Mouse (Mus musculus) bone marrow macrophage, adult 2 months (primary cell): ENCODE data around the gene Irx6. TPM values are rescaled to one million over a fixed set of nuclear protein-coding genes. Genes with fewer than 3 reads are reported as not detected.

Experiments used
- H3K27ac ChIP-seq: 2 replicates; pipeline ENCODE4 v1.5.1; 2012; ENCODE audit warnings: low read depth, low read length; ENCODE audit not compliant: insufficient read depth
- H3K4me1 ChIP-seq: 2 replicates; pipeline ENCODE4 v1.6.1; 2012; ENCODE audit warnings: low read length; ENCODE audit not compliant: control insufficient read depth, insufficient read depth
- H3K4me3 ChIP-seq: 2 replicates; pipeline ENCODE4 v1.5.1; 2012; ENCODE audit warnings: mild to moderate bottlenecking, low read length, moderate library complexity; ENCODE audit not compliant: insufficient read depth
- CTCF ChIP-seq: IDR thresholded peaks from 2 replicates; pipeline ENCODE4 v1.5.1; 2012; ENCODE audit warnings: low read depth, mild to moderate bottlenecking, low read length, moderate library complexity
- POLR2A ChIP-seq: IDR thresholded peaks from 2 replicates; pipeline ENCODE4 v1.6.1; 2012; ENCODE audit warnings: mild to moderate bottlenecking, low read depth, low read length, borderline replicate concordance
- polyA plus RNA-seq: library from polyadenylated mRNA; stranded (reverse); fragments of >200 nt; gene quantifications from 2 replicates; pipeline ENCODE4 v1.2.4, GENCODE M21; 2012; ENCODE audit not compliant: missing spikeins, insufficient read depth, insufficient read length

The Irx6 gene
- polyA plus RNA-seq: not detected in 2 replicates

GRCm38 (mm10) chr8:92674244-92675128 is at the start of gene Irx6:
Gene Irx6 (plus strand): TSS chr8:92674288.
- TF ChIP-seq POLR2A (no peak), CTCF (no peak)
- Histone ChIP-seq H3K27ac (no peak within 1 kb of the TSS), H3K4me3 (no peak within 1 kb of the TSS), H3K4me1 (no peaks in the 10 kb centered on the region)

- H3K27ac ChIP-seq: no peak overlapping the region
- TF ChIP-seq CTCF: no peak
- no peak for TF ChIP-seq POLR2A
- no peak overlapping the region for H3K4me3 ChIP-seq
- H3K4me1 ChIP-seq: no peaks in the 10 kb centered on the region
These were observed 45.1 kb upstream of the Irx6 start for GRCm38 (mm10) chr8:92628711-92629650.

GRCm38 (mm10) chr8:92633199-92633598 is 40.9 kb upstream of the Irx6 start:
- TF ChIP-seq POLR2A (no peak), CTCF (no peak)
- Histone ChIP-seq H3K4me1 (no peaks in the 10 kb centered on the region), H3K27ac (no peak overlapping the region), H3K4me3 (no peak overlapping the region)

- no peak overlapping the region for H3K27ac ChIP-seq
- TF ChIP-seq POLR2A (no peak), CTCF (no peak)
- no peak overlapping the region for H3K4me3 ChIP-seq
- H3K4me1 ChIP-seq: no peaks in the 10 kb centered on the region
These were observed 33.3 kb upstream of the Irx6 start for GRCm38 (mm10) chr8:92640820-92641219.

- Histone ChIP-seq H3K4me3 (no peak overlapping the region), H3K4me1 (no peaks in the 10 kb centered on the region), H3K27ac (no peak overlapping the region)
- TF ChIP-seq CTCF (no peak), POLR2A (no peak)
These were observed 27.5 kb upstream of the Irx6 start for GRCm38 (mm10) chr8:92646637-92647036.

GRCm38 (mm10) chr8:92664207-92664606 is 9.9 kb upstream of the Irx6 start:
- TF ChIP-seq CTCF (no peak), POLR2A (no peak)
- Histone ChIP-seq H3K27ac (no peak overlapping the region), H3K4me1 (no peaks in the 10 kb centered on the region), H3K4me3 (no peak overlapping the region)

GRCm38 (mm10) chr8:92670236-92670635 is 3.9 kb upstream of the Irx6 start:
- Histone ChIP-seq H3K27ac (no peak overlapping the region), H3K4me1 (no peaks in the 10 kb centered on the region), H3K4me3 (no peak overlapping the region)
- TF ChIP-seq CTCF: no peak
- no peak for TF ChIP-seq POLR2A

GRCm38 (mm10) chr8:92670656-92671195 is 3.4 kb upstream of the Irx6 start:
- no peaks in the 10 kb centered on the region for H3K4me1 ChIP-seq
- H3K4me3 ChIP-seq: no peak overlapping the region
- H3K27ac ChIP-seq: no peak overlapping the region
- TF ChIP-seq CTCF (no peak), POLR2A (no peak)

- no peak for TF ChIP-seq POLR2A
- no peak for TF ChIP-seq CTCF
- no peak overlapping the region for H3K27ac ChIP-seq
- H3K4me3 ChIP-seq: no peak overlapping the region
- H3K4me1 ChIP-seq: no peaks in the 10 kb centered on the region
These were observed 2.2 kb upstream of the Irx6 start for GRCm38 (mm10) chr8:92671892-92672291.

- no peak overlapping the region for H3K27ac ChIP-seq
- no peak overlapping the region for H3K4me3 ChIP-seq
- H3K4me1 ChIP-seq: no peaks in the 10 kb centered on the region
- no peak for TF ChIP-seq CTCF
- TF ChIP-seq POLR2A: no peak
These were observed 987 bp upstream of the Irx6 start for GRCm38 (mm10) chr8:92673101-92673500.
